Mouse (Mus musculus): ENCODE data around the gene Prss16. TPM values are rescaled to one million over a fixed set of nuclear protein-coding genes. Genes with fewer than 3 reads are reported as not detected.
A peak's percentile ranks its signal among the peaks of the same experiment; 100 is the strongest.

Gene Prss16
- total RNA-seq, 2 experiments from 2014 or later, result not detected

DNA sequence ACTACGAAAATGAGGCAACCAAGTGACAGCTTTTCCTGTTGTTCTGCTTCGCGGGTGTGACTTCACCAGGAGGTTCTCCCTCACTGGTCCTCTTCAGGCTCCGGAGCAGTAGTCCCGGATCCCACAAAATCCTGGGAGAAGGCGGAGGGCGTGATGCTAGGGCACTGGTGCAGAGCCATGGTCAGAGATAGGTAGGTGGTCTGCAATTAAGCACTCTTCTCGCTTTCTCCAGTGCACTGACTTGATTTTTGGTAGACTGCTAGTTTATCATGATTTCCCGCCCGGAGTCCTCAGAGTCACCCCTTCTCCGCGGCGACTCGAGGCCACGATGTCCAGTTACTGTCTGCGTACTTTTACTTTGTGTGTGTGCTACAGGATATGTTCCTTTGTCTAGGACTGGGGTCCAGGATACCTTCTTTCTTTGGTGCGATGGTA, 4.9 kb upstream of the Prss16 start:
- intact Hi-C loops (cut with DNase I), result loop anchor here (2.0 kb wide), 1 partner anchor 20 kb away; no protein-coding TSS in a partner anchor
- no peak for DNase-seq

DNA sequence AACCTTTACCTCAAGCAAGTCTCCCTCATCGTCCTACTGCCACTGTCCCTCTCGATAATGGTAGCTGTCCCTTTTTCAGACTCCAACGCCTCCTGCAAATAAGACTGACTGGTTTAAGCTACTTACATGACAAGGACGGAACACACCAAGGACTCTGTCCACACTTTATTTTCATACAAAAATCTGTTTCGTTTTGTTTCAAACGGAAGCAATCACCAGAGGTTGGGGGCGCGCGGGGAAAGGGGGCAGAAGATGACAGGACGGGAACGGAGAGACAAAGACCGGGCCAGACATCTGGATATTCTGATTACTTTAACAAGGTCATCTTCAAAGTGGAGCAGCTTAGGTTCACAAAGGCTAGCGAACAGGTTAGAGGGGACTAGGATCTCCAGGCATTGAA, 4.2 kb upstream of the Prss16 start:
- no peak for DNase-seq
- intact Hi-C loops (cut with DNase I), result loop anchor here (2.0 kb wide), 1 partner anchor 19 kb away; no protein-coding TSS in a partner anchor

DNA sequence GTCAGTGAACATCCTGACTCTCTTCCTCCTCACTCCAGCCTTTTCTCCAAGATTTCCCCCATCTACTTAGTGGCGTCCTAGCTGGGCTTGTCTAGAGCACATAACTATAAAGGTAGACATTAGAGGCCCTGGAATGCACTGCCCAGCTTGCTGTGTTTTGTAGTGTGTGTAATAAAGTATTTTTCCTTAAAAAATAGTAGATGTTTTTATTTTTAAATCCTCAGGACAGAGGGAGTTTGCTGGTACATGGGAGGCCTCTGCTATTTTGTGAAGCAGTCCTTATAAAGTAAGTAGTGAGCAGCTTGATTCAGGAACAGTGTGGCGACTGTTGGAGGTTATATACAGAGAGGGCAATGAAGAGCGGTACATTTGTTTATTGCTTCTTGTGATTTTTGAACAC, 835 bp downstream of the Prss16 start:
- intact Hi-C loops (cut with DNase I), result no loop called here
- DNase-seq, result no peak

- intact Hi-C loops (cut with DNase I), result no loop called here
- DNase-seq, result no peak
These were observed 1.7 kb downstream of the Prss16 start for GRCm38 (mm10) chr13:22007872-22008271.

- intact Hi-C loops (cut with DNase I), result no loop called here
- no peak for DNase-seq
These were observed 2.4 kb downstream of the Prss16 start for GRCm38 (mm10) chr13:22007121-22007510.

DNA sequence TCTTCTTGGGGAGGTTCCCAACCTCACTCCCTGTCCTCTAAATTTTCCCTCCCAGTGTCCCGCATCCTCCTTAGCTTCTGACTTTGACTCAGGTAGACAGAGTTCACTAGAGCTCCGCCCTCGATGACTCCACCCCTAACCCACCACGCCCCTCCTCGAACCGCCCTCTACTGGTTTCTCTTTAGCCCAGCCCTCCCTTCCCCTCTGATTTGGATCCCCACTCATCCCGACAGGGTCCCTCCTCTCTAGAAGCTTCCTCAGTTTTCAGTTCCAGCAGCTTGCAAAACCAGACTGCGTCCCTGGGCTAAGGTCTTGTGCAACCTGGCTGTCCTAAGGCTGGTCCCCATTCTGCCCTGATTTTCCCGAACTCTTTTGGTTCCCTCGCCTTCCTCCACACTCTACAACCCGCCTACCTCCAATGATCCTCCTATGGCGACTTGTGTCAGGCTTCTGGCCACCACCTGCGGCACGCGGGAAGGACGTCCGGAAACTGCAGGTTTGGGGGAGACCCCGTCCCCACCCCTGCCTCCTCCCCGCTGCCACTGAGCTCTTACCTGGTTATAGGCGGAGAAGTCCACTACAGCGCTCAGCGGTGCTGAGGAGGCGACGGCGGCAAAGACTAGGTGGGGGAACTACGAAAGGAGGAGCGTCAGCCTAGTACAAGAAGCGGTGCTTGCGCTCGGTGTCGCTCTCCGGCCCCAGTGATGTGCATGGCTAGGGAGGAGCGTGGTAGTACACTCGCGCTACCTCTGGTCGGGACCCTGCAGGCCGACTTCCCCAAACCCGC, 3.0 kb downstream of the Prss16 start:
- peak in 1 of 2 experiments; percentile 41 for DNase-seq
- intact Hi-C loops (cut with DNase I), result no loop called here

GRCm38 (mm10) chr13:22005605-22006333, 3.8 kb downstream of the Prss16 start:
- peak; percentile 34 to 52 for DNase-seq
- intact Hi-C loops (cut with DNase I), result no loop called here

DNA sequence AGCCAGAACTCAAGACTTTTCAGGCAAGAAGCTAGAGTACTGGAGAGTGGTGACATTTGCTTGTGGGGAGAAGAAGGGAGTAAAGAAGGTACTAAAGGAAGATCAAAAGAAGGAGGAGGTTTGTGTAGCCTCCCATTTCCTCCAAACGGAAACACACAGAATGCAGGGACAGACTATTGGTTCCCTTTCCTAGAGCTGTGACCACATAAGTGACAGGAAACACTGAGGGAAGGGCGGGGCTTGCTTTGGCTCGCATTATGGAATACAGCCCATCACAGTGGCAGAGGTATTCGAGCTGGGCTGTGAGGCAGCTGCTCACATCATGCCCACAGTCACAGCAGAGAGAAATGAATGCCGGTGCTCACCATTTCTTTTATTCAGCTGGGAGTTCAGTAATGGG, 7.7 kb downstream of the Prss16 start:
- intact Hi-C loops (cut with DNase I), result no loop called here

DNA sequence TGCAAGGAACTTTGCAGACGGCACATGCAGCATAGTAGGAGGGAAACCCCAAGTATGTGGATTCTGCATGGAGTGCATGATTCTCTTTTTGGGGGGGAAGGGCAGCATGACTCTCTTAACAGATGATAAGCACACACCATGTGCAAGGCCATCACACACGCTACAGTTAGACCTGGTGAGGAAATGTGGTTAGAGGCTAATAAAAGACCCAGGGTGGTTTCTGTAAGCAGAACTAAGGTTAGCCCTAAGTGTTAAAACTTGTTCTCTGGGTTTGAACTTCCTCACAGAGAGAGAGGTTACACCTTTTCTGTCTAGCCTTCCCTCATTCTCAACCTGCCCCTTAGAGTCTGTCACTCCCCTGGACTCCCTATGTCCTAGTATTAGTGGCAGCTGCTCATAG, 8.2 kb downstream of the Prss16 start:
- intact Hi-C loops (cut with DNase I), result no loop called here
- DNase-seq, result no peak

More for the DNA sequence above, 7.7 kb downstream of the Prss16 start:
- DNase-seq, result no peak

GRCm38 (mm10) chr13:21999147-21999546, 10.4 kb downstream of the Prss16 start:
- no peak for DNase-seq
- intact Hi-C loops (cut with DNase I), result no loop called here

- intact Hi-C loops (cut with DNase I), result no loop called here
- DNase-seq, result no peak
These were observed 11.1 kb downstream of the Prss16 start for GRCm38 (mm10) chr13:21998412-21998811.

- no peak for DNase-seq
- intact Hi-C loops (cut with DNase I), result loop anchor here (2.0 kb wide), 1 partner anchor 29 kb away; no protein-coding TSS in a partner anchor
These were observed 11.7 kb downstream of the Prss16 start for GRCm38 (mm10) chr13:21997821-21998220.

GRCm38 (mm10) chr13:21997201-21997820, 12.2 kb downstream of the Prss16 start:
- DNase-seq, result no peak
- intact Hi-C loops (cut with DNase I), result loop anchor here (2.0 kb wide), 1 partner anchor 29 kb away; no protein-coding TSS in a partner anchor

DNA sequence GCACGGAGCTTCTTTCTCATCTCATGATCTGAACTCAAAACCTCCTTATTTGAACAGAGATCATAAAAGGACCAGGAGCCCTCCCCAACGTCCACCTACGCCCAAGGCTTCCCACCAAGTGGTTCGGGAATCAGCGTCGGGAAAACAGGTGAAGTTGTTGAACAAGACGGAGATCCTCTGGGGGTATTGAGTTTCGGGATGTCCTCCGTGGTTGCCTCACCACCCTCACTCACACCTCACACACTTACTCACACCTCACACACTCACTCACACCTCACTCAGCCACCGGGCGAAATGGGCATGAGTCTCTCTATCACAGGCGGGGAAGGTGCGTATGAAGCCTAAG, 12.7 kb downstream of the Prss16 start:
- intact Hi-C loops (cut with DNase I), result loop anchor here (2.0 kb wide), 1 partner anchor 30 kb away; no protein-coding TSS in a partner anchor

GRCm38 (mm10) chr13:21996101-21996839, 13.3 kb downstream of the Prss16 start:
- intact Hi-C loops (cut with DNase I), result loop anchor here (2.0 kb wide), 1 partner anchor 31 kb away; no protein-coding TSS in a partner anchor

More for the DNA sequence above, 12.7 kb downstream of the Prss16 start:
- DNase-seq, result no peak

DNA sequence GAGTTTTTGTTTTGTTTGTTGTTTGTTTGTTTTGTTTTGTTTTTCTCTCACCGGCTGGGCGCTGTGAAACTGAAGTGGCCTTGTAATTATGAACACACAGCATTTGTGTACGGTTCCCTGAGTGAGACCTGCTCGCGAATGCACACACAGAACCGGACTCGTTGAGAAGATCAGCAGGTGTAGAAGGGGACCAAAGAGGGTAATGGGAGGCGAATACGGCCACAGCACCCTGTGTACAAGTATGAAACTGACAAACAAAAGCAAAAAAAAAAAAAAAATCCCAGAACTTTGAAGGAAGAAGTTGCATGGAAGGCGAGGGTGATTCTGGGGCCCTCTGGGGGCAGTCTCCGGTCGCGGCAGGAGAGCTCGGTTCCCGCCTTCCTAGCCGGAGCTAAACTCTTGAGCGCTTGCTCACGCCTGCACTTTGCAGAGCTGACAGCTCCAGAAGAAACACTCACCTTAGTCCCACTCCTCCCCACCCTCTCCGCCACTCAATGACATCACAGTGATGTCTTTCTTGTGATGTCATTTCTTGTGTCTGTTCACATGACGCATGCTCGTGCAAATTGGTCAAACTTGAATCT, 14.1 kb downstream of the Prss16 start:
- intact Hi-C loops (cut with DNase I), result loop anchor here (2.0 kb wide), 2 partner anchors 19 to 21 kb away; no protein-coding TSS in a partner anchor
- peak in 1 of 2 experiments; percentile 47 for DNase-seq

More at GRCm38 (mm10) chr13:21996101-21996839, 13.3 kb downstream of the Prss16 start:
- DNase-seq, result no peak

- DNase-seq, result no peak
- intact Hi-C loops (cut with DNase I), result loop anchor here (2.0 kb wide), 2 partner anchors 20 kb away; no protein-coding TSS in a partner anchor
These were observed 14.6 kb downstream of the Prss16 start for GRCm38 (mm10) chr13:21994896-21995295.

DNA sequence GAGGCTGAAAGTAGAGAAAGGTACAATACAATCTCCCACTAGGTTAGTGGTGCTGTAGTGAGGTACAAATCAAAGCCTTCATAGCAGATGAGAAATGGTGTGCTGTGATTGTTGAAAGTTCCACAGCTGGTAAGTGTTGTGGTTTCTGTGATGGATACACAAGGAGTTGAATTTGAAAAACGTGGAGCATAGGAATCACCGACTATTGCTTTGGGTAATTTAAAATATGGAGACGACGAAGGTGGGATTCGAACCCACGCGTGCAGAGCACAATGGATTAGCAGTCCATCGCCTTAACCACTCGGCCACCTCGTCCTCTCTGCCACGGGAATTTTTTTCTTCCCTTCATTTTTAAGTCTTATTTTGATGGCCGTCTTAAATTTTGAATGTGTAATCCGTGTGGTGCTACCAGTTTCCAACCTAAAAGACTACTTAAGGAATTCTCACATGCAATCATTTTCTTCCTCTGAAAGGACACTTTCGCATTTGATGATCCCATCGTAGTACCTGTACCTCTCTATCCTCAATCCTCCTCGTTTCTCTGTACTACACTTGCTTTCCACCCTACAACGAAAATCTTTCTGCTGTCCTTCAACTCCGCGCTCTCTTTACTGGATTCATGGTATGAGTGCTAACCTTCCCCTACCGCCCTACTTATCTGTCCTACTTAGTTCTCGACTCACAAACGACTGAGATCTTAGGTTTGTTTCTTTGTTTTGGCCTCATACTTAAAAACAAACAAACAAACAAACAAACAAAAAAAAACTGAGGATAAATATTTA, 15.4 kb downstream of the Prss16 start:
- intact Hi-C loops (cut with DNase I), result loop anchor here (2.0 kb wide), 2 partner anchors 19 to 21 kb away; no protein-coding TSS in a partner anchor
- peak; percentile 24 to 40 for DNase-seq

GRCm38 (mm10) chr13:21992550-21992949, 17.0 kb downstream of the Prss16 start:
- intact Hi-C loops (cut with DNase I), result no loop called here
- no peak for DNase-seq

Data from heart, postnatal 36 days (tissue).